Mouse (Mus musculus): ENCODE measurements around the gene Crim1.

DNA sequence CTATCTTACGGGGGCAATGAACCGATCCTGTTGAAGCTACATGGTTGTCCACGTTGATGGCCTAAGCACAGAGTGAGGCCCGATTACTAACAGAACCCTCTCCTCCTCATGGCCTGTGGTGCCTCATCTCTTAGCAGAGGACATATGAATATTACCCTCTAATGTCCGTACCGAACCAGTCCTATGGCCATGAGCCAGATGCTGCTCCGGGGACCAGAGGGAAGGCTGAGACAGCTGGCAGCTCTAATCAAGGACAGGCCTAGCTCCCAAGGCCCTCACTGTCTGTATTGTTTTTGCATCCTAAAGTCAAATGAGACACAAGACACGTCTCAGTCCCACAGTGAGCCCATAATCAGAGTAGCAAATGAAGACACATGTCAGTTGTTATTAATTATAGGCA, 155.6 kb downstream of the Crim1 start:
- TF ChIP-seq POLR2A (IDR thresholded peaks at IDR 0.05; ENCODE audit: low read depth, low read length) (no peak), CTCF (IDR thresholded peaks at IDR 0.05; ENCODE audit: extremely low read depth, insufficient read length, insufficient replicate concordance, low read depth, low read length) (no peak)

All from small intestine, adult 2 months (tissue).